Mouse (Mus musculus): ENCODE data around the gene Gzmm. TPM values are rescaled to one million over a fixed set of nuclear protein-coding genes. Genes with fewer than 3 reads are reported as not detected.

The Gzmm gene
- 1.1 and 1.4 TPM in 2 replicates for polyA plus RNA-seq (2012; rRNA removed)

DNA sequence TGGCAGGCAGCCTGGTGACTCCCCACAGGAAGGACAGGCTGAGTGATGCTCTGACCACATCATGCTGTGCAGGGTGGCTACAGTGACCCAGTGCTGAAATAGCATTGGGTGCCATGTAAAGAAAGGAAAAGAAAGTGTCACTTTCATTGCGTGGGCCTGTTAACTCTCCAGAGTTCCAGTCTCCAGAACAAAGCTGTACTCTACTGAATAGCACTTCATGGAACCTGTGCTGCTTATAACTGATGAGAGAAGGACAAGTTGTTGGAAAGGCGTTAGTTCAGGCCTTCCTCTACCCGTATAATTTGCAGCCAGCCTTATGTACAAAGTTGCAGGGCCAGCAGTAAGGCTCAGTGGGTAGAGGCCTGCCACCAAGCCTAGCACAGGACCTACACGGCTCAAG is at the start of gene Gzmm:
Gene Gzmm, plus strand, starts transcription at position 301 of the 400 bp plus-strand sequence.
- DNase-seq (ENCODE audit: low spot score), result no peak

DNA sequence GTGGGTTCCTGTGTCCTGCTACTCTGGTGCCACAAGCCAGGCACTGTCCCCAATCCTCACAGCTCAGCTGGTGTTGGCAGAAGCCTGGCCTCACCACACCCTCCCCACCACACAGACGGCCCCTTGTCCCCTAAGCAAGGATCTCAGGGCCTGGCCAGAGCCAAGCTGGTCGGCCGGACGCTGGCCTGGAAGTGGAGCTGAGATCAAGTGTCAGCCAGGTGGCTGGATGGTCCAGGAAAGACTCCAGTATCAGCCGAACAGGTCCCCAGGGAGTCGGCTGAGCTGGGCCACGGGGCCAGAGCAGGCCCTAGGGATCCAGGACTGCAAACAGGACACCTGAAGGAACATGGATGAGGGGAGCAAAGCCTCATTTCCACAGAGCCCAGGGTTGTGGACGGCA is 43.1 kb upstream of the Gzmm start, which contains the start of gene Odf3l2:
Gene Odf3l2, minus strand, starts transcription at position 28 of the 400 bp plus-strand sequence.
- DNase-seq (ENCODE audit: low spot score), result no peak

DNA sequence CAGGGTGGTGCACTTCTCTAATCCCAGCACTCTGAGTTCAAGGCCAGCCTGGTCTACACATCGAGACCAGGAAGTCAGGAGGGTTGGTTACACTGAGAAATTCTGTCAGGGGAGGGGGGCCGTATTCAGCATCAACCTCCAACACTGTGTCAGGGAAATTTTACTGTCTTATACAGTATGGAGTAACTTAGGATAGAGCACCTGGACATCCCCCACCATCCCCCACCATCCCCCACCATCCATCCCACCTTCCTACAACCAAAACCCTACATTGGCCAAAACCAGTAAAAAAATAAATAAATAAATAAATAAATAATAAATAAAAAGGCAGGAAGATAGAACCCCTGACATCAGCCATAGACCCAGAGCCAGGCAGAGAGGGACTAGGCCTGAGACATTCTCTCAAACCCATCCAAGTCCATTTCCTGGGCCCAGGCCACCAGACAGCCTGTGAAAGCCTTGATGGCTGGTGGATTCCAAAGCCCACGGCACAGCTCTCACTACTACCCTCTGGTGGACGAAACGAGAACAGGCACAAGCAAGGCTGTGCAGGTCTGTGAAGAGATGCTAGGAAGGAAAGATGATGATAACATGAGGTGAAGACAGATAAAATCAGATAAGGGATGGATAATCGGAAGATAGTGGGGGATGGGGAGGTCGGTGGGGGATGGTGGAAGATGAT is 39.6 kb upstream of the Gzmm start:
- no peak for DNase-seq (ENCODE audit: low spot score)

DNA sequence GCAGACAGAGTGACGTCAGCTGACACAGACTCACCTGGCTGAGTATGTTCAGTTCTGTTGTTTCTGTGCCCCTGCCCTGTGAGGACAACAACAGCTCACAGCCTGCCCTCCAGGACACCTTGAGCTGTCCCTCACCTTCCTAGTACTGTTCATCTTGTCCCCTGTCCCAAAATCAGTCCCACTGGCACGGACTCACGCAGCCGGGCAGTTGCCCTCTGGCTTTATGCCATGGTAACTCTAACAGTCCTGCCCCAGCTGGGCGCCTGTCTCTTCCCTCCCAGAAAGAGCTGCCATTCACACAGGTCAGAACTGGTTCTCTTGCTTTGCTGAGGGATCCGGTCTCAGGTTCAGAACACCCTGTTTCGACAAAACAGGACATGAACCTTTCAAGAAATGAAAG is 36.0 kb upstream of the Gzmm start:
- no peak for DNase-seq (ENCODE audit: low spot score)

DNA sequence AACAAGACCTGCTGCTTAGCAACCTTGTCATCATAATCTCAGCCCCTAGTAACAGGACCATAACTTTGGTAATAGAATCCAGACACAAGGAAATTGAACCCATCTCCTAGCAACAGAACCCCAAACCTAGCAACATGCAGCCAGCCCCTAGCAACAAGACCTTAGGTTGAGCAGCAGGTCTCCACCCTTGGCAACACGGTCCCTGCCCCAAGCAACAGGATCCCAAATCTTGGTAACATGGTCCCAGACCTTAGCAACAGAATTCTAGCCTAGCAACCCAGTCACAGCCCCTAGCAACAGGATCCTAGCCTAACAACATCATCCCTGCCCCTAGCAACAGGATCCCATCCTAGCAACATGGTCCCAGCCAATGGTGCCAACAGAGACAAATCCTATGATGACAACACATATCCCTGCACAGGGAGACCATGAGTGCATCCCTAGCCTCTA is 33.8 kb upstream of the Gzmm start:
- DNase-seq (ENCODE audit: low spot score), result no peak

DNA sequence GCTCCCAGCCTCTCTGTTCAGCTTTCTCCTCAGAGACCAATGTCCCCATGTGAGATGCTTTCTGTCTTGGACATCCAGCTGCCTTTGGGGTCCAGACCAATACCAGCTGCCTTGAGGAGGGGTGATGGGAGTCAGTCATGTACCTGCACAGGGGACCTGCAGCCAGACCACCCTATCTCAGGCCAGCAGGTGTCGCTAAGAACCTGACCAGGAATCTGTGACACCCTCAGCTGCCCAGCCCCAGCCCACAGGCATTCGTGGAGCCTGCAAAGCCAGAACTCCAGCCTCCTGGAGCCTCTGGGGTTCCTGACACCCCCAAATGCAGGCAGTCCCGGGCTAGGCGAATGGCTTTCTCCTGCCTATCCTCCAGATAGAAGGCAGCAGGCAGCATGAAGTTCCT is 30.0 kb upstream of the Gzmm start:
- no peak for DNase-seq (ENCODE audit: low spot score)

DNA sequence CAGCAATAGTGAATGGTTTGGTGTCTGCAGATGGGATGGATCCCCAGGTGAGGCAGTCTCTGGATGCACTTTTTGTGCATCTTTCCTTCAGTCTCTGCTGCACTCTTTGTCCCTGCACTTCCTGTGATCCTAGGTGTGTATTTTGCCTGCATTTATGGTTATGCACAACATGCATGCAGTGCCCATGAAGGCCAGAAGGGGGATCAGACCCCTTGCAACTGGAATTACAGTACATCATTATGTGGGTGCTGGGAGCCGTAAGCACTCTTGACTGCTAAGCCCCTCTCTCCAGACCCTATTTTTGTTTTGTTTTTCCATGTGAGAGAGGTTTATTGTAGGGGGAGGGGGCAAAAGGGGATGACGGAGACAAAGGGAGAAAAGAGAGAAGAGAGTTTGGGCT is 28.5 kb upstream of the Gzmm start:
- DNase-seq (ENCODE audit: low spot score), result no peak

DNA sequence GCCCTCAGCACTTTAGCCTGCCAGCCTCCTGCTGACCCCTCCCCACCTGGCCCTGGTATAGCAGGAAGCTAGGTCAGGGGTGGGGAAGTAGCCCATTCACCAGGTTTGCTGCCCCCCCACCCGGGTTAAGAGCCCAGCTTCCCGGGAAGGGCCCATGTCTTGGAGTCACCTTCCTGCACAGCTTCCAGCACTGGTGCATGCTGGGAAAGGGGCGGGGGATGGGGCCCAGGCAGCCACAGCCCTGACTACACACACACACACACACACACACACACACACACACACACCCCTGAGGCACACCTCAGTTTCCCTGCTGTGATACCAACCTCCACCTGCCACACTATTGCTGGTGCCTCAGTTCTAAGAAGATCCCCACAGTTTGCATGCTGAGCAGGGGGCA is 27.0 kb upstream of the Gzmm start:
- no peak for DNase-seq (ENCODE audit: low spot score)

DNA sequence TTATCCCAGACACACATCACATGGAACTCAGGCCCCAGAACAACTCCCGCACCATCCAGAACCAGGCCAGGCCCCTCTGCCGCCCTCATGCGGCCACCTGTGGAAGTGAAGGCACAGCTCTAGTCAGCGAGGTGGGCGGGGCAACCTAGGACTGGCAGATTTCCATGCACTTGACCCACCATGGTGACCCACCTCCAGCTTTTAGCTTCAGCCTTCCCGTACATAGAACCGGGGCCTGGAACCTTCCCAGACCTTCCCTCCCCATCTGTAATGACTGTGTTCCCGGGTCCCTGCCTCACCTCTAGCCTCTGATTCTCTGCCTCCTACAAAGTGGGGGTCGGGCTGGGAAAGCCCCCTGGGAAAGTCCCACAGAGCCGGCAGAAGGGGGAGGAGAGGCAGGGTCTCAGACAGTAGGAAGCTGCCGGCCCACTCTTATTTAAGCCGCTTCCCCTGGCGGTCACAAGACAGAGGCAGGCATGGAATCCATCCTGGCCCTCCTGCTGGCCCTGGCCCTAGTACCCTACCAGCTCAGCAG is 24.6 kb upstream of the Gzmm start, which contains the start of gene Madcam1:
Gene Madcam1, plus strand, starts transcription at position 429 of the 535 bp plus-strand sequence.
- DNase-seq (ENCODE audit: low spot score), result no peak

DNA sequence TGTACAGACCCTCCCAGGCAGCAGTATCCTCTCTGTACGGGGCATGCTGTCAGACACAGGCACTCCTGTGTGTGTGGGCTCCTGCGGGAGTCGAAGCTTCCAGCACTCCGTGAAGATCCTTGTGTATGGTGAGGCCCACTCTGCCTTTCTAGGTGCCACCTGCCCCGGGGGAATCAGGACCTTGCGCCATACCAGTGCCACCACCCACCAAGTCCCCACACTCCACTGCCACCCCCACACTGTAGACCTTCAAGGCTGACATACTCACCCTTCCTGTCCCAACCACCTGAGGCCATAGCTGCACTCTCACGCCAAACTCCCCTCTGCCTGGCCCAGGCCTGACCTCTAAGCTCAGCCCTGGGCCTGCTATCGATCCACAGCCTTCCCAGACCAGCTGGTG is 23.8 kb upstream of the Gzmm start:
- DNase-seq (ENCODE audit: low spot score), result no peak

DNA sequence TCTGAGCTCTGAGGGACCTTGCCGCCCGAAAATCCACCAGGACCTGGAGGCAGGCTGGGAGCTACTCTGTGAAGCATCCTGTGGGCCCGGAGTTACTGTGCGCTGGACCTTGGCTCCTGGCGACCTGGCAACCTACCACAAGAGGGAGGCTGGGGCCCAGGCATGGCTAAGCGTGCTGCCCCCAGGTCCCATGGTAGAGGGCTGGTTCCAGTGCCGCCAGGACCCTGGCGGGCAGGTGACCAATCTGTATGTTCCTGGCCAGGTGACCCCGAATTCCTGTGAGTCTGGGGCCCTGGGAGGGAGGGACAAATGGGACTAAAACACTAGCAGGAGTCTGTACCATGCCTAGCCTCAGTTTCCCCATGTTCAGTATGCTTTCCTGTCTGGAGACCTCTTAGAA is 22.3 kb upstream of the Gzmm start:
- no peak for DNase-seq (ENCODE audit: low spot score)

DNA sequence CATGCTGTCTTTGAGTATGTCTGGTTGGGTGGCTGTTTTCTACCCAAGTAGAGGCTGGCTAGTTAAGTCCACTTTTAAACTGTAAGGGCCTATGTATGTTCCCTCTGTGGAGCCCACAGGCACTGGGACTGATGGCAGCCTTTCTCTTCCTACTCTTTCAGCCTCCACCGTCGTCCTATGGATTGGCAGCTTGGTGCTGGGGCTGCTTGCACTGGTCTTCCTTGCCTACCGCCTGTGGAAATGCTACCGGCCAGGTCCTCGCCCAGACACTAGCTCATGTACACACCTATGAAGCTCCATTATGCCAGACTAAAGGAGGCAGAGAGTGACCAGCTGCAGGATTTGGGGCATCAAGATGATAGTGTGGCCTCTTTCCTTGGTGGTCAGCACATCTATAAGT is 20.7 kb upstream of the Gzmm start:
- DNase-seq (ENCODE audit: low spot score), result no peak

DNA sequence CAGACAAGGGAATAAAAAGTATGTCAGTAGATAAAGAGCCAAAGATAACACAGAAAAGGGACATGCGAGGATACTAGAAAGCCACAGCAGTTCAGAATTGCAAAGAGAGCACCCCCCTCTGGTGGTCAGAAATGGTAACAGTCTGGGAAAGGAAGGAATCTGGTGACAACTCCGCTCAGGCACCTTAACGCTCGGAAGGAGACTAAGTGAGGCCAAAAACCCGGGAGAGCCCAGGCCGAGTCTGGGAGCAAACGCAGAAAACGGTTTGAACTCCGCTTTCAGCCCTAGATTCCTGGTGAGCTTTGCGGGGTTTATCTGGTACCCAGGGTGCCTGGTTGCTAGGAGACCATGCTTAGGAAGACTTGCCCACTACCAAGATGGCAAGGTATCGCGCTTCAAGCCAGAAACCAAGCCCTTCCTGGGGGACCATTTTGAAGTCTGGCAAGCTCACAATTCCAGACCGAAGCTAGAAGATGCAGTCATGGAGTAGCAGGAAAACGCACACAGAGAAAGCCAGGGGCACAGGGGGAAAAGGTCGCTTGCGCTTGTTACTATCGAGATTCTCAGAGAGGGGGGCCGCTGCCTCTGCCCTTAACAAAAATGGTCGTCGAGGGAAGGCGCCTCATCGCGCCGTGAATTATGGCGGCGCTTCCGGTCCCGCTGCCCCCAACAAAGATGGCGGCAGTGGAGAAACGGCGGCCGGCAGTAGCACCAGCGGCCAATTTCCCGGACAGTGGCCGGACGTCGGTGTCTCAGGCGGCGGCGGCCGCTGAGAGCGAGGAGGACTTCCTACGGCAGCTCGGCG is 19.8 kb upstream of the Gzmm start, which contains the start of gene Tpgs1:
Gene Tpgs1, plus strand, starts transcription at position 599 of the 805 bp plus-strand sequence.
- peak; percentile 76 for DNase-seq (ENCODE audit: low spot score)

DNA sequence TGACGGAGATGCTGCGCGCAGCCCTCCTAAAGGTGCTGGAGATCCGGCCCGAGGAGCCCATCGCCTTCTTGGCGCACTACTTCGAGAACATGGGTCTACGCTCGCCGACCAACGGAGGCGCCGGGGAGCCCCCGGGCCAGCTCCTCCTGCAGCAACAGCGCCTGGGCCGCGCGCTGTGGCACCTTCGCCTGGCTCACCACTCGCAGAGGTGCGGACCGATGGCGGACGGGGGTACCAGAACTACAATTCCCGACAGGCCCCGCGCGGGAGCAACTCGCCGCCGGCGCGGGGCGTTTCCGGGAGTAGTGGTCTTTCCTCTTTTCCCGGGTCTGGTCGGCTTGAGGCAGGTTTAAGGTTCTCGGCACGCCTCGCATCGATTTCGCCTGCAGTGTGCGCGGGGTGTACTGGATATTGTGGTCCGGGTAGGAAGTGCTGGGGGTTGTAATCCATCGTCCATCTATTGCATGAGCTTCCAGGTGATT is 19.2 kb upstream of the Gzmm start:
- peak; percentile 73 for DNase-seq (ENCODE audit: low spot score)

DNA sequence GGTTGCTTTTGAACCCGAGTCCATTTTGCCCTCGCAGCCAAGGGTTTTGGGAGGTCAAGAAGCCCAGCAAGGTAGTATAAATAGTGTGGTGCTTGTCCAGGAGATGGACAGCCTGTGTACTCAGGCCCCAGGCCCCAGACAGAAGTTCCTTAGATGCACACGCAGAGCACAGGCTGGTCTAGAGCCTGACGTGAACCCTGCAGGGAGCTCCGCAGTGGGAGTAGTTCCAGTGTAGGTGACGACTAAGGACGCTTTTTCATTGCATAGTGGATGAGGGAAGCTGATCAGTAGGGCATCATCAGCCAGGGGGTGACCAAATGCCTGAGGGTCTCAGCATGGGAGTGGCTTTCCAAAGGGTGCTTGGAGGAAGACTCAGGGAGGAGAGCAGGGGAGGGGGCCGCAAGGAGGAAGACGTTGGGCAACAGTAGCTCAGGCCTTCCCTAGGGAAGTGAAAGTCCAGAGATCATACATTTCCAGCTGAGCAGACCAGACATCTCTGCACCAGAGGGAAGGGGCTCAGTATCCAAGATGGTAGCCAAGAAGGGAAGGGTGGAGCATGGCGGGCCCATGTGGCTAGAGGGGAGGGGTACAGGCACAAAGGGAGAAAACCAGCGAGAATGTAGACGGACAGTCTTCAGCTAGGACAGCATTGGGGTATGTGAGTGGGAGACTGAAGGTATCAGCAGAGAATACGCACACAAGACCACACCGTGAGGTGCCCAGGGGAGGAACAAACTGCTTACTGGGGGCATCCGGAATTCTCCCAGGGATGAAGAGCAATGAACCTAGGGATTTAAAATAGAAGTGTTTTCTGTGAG is 18.5 kb upstream of the Gzmm start:
- no peak for DNase-seq (ENCODE audit: low spot score)

DNA sequence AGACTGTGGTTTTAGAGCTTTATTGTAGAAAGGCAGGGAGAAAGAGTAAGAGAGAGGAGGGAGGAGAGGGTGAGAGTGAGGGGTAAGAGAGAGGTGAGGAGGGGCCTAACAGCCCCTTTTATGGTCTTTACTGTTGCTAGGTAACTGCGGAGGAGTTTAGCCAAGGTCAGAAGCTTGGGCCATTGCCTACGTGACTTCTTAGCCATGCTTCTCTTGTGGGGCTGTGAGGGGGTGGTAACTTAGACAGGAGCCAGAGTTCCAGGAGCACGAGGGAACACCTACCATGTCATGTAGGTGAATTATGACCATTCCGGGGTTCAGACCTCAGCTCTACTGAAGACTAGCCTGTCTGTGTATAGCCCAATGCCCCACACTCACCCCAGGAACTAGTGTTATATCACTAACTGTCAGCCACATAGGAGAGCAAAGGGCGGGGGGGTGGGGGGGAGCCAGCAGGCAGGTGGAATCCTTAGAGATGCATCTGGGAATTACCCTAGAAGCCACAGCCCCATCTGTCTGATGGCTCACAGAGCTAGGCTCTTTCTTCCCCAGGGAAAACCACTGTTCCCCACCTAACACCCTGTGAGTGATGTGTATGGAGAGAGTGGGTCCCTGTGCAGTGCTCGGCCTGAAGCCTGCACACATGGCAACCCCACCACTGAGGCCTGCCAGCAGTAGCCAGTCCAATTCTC is 17.3 kb upstream of the Gzmm start:
- DNase-seq (ENCODE audit: low spot score), result no peak

DNA sequence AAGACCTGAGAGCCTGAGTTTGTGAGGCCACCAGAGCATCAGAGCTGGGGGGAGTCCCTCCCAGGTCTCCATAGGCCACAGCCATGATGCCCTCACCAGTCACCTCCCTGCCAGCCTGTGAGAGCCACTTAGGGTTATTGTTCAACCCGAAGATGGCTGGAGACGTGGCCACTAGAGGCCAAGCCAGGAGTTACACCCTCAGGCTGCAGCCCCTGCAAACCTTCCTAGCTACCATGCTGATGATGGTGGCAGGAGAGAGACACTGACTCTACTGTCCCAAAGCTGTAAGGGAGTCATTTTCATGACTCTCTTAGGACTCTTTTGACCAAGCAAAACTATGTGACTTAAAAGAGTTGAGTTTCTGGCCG is 16.7 kb upstream of the Gzmm start:
- no peak for DNase-seq (ENCODE audit: low spot score)

DNA sequence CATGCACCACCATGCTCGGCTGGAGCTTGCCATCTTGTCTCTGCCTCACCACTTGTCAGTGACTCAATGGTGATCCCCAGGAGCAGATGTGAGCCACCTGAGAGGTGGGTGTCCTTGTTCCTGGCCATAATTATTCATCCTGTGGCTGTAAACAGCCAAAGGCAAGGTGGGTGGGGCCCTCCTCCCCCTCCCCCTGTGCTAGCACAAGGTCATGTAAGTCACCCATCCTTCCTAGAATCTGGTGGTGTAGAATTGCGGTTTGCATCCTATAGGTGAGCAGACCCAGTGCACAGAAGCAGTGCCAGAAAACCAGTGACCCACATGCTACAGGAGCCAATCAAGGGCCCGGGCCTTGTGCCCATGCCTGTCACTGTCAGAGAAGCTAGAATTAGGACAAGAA is 15.8 kb upstream of the Gzmm start:
- DNase-seq (ENCODE audit: low spot score), result no peak

DNA sequence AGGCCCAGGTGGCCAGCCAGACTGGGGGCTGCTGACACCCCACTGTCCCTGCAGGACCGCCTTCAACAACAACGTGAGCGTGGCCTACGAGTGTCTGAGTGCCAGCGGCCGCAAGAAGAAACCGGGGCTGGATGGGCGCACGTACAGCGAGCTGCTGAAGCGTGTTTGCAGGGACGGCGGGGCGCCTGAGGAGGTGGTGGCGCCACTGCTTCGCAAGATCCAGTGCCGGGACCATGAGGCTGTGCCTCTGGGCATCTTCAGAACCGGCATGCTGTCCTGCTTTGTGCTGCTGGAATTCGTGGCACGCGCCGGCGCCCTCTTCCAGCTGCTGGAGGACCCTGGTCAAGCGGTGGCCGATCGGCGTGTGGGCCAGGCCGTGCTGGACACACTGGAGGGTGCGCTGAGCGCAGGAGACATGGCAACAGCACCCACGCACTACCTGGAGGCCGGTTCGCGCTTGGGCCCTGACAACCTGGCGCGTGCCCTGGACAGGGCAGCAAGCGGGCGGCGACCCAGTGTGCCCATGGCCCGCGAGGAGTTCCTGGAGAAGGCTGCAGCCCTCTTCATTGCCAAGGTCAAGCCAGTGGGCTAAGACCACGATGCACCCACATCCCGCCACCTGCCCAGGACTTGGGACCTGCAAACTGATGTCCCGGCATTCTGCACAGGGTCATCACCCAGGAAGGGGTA is 13.3 kb upstream of the Gzmm start:
- DNase-seq (ENCODE audit: low spot score), result no peak

Measured in urinary bladder, adult 2 months (tissue).